Mouse (Mus musculus) cerebellum, adult 9-11 months (tissue): ENCODE results near the gene Iqcm.
"Not testable (repeated sequence)": the region's sequence is repeated elsewhere in the genome, so short reads cannot be mapped to it uniquely, and the experiment has no call there.

Source experiments
- DNase-seq: peaks from one replicate; pipeline ENCODE4 v3.0.0; 2022

Gene Iqcm

DNA sequence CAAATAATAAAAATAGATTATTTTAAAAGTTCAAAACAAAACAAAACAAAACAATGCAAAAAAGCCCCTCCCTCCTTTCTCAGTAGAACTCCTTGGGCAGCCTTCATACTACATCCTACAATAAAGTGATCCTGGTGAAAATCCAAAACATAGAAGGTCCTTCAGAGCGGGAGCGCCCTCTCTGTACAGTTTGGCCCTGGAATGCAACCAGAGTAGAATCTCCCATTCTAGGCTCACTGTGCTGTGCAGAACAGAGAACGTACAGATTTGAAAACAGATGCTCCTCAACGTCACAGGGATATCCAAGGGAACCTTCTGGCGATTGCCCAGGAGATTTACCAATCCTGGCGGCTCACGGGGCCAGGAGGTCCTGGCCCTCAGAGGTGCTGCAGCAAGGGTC, at the start of gene Iqcm:
Gene Iqcm (plus strand): TSS at position 301 of the 400 bp plus-strand sequence.
- DNase-seq, result no peak

DNA sequence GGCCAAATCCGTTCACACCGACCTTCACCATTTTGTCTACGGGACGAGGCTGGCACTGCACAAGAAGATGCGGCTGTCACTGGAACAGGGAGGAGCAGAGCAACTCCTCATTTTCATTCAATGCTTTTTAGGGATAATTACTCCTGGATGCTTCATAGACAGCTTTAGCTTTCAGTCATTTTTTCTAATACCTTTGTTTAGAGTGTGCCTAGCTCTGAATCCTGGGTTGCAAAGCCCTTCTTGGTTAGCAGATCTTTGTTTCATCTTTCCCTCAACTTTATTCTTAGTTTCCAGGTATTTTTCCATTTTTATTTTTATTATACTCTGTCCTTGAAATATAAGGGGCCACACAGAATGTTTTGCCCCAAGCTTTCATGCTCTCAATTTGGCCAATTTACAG, 42.0 kb upstream of the Iqcm start, which contains the start of gene Gm10358:
Gene Gm10358 (minus strand): TSS at position 101 of the 400 bp plus-strand sequence.
- no peak for DNase-seq

DNA sequence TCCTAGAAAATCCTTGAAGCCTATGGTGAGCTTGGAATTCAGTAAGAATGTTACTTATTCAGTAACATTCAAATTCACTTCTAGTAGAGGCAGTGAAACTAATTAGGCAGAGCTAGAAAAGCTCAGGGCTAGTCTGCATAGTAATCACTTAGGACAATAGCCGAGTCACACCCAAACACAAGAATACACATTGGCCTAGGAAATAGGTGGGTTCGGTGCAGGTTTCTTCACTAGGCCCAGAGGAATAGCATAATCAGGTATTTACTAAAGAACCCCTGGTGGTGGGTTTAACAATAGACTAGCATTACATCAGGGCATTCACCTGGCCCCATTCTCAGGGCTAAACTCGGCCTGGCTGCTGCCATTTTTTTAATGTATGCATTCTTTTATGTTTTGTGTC, 32.8 kb upstream of the Iqcm start:
- not testable (repeated sequence) for DNase-seq

DNA sequence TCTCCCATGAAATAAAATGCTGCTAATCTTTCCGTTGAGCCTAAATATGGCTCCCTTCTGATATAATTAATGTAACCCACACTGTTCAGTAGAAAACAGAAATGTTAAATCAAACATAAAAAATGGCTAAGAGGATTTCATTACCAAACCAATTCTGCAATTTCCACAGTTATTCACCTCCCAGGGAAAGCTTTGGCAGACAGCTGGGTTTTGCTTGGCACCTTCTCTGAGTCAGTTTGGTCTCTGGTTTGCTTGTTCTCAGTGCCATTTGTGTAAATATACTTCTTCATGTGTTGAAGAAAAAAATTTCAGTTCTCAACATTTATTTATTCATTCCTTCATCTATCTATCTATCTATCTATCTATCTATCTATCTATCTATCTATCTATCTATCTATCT, 28.3 kb downstream of the Iqcm start:
- no peak for DNase-seq

DNA sequence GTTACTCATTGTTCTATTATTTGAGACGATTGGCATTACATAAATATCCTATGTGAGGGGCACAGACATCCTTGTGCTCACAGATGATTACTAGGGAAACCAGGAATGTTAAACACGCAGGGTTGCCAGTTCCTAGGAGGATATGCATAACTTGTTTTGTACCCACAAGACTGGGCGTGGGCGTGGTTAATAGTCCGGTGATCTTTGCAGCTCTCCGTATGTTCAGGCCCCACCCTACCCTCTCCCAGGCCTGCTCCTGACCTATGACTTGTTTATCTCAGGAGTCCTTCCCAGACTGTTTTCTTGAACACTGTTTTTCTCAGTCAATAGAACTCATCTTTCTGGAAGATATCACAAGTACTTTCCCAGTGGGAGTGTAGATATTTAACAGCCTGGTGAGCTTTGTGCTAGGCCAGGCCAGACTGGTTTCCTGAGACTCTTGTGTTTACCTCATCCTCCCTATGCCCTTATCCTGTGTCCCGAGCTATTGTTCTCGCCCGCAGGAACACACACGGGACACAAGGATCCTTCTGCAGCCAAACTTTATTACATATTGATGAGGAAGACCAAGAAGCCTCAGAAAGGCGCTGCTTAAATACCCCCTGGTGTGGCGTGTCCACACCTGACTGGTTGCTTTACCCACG, 40.7 kb downstream of the Iqcm start:
- no peak for DNase-seq

DNA sequence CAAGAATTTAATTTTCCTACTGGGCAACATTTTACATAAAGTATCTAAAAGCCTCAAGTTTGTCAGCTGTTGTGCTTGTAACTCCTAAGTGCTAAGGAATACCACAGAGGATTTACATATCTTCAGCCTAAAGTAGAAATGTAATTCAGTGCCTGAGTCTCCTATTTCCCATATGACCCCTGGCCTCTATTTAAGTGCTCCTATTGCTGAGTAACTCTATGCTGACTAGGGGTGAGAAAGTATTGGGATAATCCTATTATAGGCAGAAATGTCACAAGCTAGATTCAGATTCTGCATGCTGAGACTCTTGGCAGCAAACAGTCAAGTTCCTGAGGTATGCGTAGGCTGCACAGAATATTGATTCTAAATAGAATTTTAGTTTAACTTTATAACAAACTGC, 60.8 kb downstream of the Iqcm start:
- DNase-seq, result no peak

DNA sequence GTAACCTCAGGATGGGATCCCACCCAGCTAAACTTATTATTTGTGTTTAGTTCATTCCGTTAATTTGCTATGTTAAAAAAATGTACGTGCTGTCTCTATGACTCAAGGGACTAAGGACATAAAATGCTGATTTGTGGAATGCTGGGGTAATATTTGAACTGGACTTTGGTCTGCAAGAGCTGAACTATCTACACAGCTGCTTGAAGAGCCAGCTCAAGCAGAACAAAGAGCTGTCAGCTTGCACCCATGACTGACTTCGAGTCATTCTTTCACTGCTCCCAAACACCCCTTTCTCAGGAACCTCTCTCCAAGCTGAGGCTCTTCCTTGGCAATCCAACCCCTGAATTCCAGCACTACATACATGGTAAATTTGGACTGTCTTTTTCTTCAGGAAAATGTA, 65.3 kb downstream of the Iqcm start:
- DNase-seq, result no peak

DNA sequence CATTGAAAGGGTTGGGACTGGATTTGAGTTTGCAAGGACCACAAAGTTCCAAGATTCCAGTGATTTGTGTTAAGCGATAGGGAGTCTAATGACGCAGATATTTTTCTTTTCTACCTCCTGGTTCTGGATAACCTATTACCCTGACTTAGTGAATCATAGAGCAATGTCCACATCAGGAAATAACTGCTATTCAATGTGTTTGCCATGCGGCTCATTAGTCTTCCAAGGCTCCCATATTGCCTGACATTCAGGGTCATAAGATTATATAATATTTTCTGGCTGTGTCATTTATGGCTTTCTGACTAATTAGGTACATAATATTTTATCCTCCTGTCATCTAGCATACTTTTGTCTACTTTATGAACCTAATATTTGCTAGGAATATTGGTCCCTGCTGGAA, 100.8 kb downstream of the Iqcm start:
- DNase-seq, result no peak

DNA sequence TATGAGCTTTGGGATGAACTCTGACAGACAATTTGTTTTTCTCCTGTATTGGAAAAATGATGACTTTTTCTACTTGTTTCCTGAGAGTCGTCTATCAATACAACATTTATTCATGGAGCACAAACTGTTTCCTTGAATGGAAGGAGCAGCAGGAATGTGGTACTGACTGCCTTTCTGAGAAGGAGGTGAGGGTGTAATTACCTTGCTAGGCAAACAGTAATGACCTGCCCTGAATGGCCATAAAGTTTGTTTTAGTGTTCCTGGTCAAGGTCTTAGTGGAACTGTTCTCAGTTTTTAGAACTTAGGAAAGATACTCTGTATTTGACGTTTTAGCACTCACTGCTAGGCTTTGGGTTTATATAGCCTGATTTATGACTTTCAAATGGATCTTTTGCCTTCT, 147.8 kb downstream of the Iqcm start:
- no peak for DNase-seq

DNA sequence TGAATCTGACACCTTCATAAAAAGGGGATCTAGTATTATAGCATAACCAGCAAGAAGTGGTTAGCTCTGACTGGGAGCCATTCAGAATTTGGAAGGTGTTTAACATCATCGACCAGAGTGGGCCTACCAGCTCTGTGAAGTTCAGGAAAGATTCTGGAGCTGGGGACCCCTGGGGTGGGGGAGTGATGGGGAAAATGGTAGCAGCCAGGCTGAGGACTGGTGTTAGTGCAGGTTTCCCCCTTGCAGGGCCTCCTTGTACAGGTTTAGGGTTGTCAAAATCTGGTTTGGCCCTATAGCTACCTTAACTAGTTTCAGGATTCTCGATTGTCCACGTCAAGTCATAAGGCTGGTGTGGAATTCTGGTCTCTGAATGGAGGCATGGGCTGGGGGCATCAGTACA, 194.5 kb downstream of the Iqcm start:
- DNase-seq, result no peak

DNA sequence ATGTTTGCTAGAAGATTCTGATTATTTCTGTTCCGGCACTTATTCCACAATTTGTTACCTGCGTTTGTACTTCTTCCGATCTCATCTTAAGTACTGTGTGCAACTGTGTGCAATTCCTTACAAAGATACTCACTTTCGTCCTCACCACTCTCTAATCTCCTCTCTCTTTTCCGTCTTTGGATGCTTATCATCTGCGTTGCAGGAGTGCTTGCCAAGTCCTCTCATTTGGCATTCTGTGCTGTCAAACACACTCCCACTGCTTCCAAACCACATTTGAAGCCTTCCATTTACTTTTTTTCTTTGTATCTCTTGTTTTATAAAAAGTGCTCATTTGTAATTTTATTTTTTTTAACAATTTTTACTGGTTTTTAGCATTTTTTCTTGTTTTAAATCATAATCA, 210.8 kb downstream of the Iqcm start:
- DNase-seq, result no peak

DNA sequence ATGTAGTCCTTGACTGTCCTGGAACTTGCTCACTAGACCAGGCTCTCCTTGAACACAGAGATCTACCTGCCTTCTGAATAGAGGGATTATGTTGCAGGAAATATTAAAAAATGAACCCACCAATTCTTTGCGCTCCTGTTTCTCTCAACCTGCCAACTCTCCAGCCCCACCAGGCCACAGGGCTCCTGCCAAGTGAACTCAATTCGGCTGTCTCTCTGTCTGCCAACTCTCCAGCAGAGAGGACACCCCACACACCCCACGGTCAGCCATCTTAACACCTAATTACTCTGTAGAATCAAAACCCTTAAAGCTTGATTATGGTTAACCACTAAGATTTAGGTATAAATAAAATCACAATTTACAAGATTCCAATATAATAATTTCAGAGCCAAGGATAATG, 298.1 kb downstream of the Iqcm start:
- no peak for DNase-seq

DNA sequence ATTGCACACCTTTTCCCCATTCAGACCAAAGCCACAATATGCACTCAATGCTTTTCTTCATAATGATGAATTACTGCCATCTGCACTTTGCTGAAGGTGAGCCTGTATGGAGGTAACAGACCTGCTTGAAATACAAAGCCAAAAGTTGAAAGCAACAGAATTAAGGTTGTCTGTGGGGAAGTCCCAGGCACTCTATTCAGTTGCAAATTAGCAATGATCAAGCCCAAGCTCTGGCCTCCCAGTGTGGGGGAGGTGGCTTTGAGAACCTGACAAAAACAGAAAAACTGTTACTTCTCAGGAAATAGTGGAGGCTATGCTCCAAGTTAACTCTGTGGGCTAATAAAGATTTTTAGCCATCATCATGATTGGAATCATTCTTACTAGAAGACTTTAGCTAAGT, 307.1 kb downstream of the Iqcm start:
- no peak for DNase-seq

DNA sequence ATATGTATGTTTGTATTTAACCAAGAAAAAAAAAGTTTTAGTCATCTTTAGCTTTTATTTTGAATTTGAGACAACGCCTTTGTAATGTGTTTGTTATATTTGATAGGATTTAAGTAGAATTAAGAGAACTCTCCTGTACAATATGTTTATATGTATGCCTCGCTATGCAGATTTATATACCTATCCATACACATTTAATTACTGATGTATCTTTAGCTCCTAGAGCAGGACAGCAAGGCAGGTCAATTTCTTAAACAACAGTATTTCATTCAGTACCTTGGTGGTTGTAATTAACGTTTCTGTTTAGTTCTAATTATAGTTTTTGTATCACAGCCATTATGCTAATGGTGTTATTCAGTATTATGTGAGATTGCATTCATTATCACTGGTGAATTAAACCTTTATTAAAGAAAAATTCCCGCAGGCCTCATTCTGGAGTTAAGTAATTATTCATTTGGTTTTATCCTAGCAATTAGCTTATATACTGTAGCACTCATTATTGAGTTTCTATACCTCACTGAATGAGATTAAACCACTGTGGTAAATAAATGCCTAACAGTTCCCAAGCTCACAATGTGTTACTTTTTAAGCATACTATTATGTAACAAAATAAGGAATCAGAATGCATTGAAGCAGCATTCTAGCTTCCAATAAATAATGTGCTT, 380.1 kb downstream of the Iqcm start:
- no peak for DNase-seq

DNA sequence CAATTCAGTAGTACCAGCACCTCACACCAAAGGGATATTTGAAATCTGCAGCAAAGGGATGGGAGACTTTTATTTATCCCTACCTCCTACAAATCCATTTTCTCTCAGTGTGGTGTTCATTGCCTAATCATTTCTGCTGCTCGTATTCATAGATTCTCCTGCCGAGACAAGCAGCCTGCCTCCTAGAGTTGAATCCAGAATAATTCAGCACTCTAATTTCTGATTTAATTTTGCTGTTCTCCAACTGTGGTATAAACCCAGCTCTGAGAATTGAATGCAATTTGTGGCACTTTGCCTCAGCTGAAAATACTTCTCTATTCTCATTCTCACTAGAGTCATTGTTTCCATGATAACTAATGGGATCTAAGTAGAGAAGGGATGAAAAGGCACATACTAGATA, 386.8 kb downstream of the Iqcm start:
- DNase-seq, result no peak

DNA sequence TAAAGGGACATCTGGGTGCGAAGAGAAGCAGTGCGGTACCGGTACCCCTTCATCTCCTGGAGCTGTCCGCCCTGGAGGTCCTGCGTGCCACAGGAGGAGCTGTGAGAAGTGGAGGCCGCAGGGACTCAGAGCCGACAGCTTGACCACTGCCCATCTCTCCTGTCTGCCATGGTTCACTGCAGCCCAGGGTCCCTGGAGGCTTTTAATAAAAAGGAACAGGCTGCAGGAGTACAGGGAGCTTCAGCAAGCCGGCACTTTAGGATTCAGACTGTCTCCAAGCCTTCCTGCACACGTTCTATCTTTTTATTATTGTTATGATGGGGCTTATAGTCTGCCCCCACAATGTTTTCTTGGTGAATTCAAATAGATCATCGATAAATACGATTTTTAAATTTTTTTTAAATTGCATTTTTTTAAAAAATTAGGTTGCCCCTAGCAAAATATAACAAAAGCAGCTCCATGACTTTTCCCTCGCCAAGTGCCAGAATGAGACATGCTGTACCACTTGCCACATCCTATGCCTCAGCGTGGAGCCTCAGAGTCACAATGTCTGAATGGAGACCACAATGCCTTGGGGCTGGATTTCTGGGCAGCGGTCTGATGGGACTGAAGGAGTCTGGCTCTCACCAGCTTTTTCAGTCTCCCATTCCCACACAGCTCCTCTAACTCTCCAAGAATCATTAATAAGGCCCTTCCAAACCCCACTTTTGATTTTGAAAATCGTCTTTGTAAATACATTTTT, 469.3 kb downstream of the Iqcm start:
- no peak for DNase-seq

DNA sequence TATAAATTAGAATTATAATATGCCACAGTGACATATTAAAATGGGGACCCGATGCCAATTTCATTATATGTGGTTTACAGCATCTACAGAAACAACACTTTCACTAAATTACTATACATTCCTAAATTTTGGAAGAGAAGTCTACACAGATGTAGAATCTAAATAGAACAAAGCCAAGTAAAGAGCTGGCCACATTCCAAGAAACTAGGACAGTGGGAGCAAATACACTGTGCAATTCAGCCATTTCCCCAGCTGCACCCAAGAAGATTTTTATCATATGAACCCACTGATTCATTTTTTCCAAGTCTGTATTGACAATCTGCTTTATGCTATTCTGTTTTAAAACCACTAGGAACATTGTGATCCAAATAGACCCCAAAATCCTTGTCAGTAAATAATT, 500.7 kb downstream of the Iqcm start:
- no peak for DNase-seq

DNA sequence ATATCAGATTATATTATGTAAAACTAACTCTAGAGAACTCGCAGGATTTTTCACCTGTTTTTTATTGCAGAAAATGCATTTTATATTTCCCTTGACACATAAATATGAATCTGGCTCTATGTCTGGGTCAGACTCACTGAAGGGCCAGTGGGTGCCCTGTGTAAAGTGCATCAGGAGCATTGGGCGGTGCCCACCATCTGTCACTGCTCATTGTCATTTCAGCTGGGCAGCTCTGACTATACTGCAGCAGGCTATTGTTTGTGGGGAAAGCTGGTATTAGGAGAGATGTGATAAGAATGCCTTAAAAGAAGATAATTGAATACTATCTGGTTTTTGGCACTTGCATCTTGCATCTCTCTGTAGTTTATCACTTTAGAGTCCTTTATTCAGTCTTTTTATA, 507.5 kb downstream of the Iqcm start:
- no peak for DNase-seq

DNA sequence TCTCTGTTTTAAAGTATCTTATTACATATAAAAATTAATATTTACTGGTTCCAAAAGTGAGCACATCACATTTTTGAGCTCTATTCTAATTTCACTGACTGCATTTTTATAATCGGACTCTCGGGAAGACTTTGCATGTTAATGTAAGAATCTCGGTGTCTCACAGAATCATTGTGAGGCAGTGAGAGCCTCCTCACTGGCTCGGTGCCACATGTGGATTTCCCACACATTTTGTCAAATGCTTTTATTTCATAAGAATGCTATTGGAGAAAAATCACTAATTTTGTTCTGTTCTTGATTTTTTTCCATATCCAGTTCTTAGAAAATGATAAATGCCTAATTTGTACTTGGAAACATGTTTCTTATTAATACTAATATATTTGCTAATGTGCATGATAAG, 570.0 kb downstream of the Iqcm start:
- DNase-seq, result no peak
